Mouse (Mus musculus): Measurements from ENCODE around the gene Nr6a1.

The Nr6a1 gene

GRCm38 (mm10) chr2:38880907-38881672 is 46.4 kb downstream of the Nr6a1 start:
- in situ Hi-C loops (cut with MboI, MseI): no loop called here

GRCm38 (mm10) chr2:38874544-38875108 is 52.9 kb downstream of the Nr6a1 start:
- in situ Hi-C loops (cut with MboI, MseI): loop anchor here (25.0 kb wide), 1 partner anchor 787 kb away; no protein-coding TSS in a partner anchor

- in situ Hi-C loops (cut with MboI, MseI): loop anchor here (25.0 kb wide), 1 partner anchor 785 kb away; no protein-coding TSS in a partner anchor
Observed at GRCm38 (mm10) chr2:38872730-38873129, 54.8 kb downstream of the Nr6a1 start.

GRCm38 (mm10) chr2:38866711-38867110 is 60.8 kb downstream of the Nr6a1 start:
- in situ Hi-C loops (cut with MboI, MseI): loop anchor here (25.0 kb wide), 1 partner anchor 779 kb away; no protein-coding TSS in a partner anchor

- in situ Hi-C loops (cut with MboI, MseI): loop anchor here (25.0 kb wide), 1 partner anchor 777 kb away; no protein-coding TSS in a partner anchor
Observed at GRCm38 (mm10) chr2:38864011-38864410, 63.5 kb downstream of the Nr6a1 start.

- in situ Hi-C loops (cut with MboI, MseI): loop anchor here (25.0 kb wide), 1 partner anchor 764 kb away; no protein-coding TSS in a partner anchor
Observed at GRCm38 (mm10) chr2:38851797-38852196, 75.7 kb downstream of the Nr6a1 start.

- in situ Hi-C loops (cut with MboI, MseI): no loop called here
Observed at GRCm38 (mm10) chr2:38846319-38846718, 81.2 kb downstream of the Nr6a1 start.

GRCm38 (mm10) chr2:38835489-38835888 is 92.0 kb downstream of the Nr6a1 start:
- in situ Hi-C loops (cut with MboI, MseI): no loop called here

- in situ Hi-C loops (cut with MboI, MseI): no loop called here
Observed at GRCm38 (mm10) chr2:38831976-38832375, 95.5 kb downstream of the Nr6a1 start.

- in situ Hi-C loops (cut with MboI, MseI): no loop called here
Observed at GRCm38 (mm10) chr2:38829521-38829920, 98.0 kb downstream of the Nr6a1 start.

GRCm38 (mm10) chr2:38827801-38828306 is 99.6 kb downstream of the Nr6a1 start:
- in situ Hi-C loops (cut with MboI, MseI): no loop called here

- in situ Hi-C loops (cut with MboI, MseI): no loop called here
Observed at GRCm38 (mm10) chr2:38826189-38826588, 101.3 kb downstream of the Nr6a1 start.

GRCm38 (mm10) chr2:38824791-38825768 is 102.4 kb downstream of the Nr6a1 start:
- in situ Hi-C loops (cut with MboI, MseI): no loop called here

- in situ Hi-C loops (cut with MboI, MseI): no loop called here
Observed at GRCm38 (mm10) chr2:38823912-38824583, 103.4 kb downstream of the Nr6a1 start.

GRCm38 (mm10) chr2:38823406-38823805 is 104.1 kb downstream of the Nr6a1 start:
- in situ Hi-C loops (cut with MboI, MseI): no loop called here

GRCm38 (mm10) chr2:38822995-38823394 is 104.5 kb downstream of the Nr6a1 start:
- in situ Hi-C loops (cut with MboI, MseI): no loop called here

- in situ Hi-C loops (cut with MboI, MseI): no loop called here
Observed at GRCm38 (mm10) chr2:38817487-38817886, 110.0 kb downstream of the Nr6a1 start.

- in situ Hi-C loops (cut with MboI, MseI): loop anchor here (10.0 kb wide), 1 partner anchor 198 kb away; the partner anchor contains the start of gene Wdr38
Observed at GRCm38 (mm10) chr2:38797087-38797624, 130.3 kb downstream of the Nr6a1 start.

- in situ Hi-C loops (cut with MboI, MseI): no loop called here
Observed at GRCm38 (mm10) chr2:38787338-38787737, 140.2 kb downstream of the Nr6a1 start.

GRCm38 (mm10) chr2:38786216-38786960 is 141.1 kb downstream of the Nr6a1 start:
- in situ Hi-C loops (cut with MboI, MseI): no loop called here

All from T-helper 2 cell (primary cell).